30 mouse cellular contexts compared by ENCODE assay signal in the genomic region with DNA sequence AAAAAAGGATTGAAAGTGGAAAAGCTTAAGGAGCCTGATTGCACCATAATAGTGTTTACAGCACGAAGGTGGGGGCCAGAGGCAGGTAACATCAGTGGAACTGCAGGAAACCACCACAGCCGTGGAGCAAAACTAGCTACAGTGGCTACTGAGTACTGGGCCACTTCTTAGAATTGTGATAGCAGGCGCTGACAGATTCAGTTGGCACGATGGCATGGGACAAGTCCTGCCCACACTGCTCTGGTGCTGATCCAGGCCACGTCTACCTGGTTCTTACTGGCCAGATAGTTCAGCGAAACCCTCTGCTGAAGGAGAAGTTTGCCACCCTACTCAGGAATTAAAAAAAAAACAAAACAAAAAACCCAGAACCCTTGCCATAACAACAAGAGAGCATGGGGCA. TPM values are rescaled to one million over a fixed set of nuclear protein-coding genes. Genes with fewer than 3 reads are reported as not detected.
A peak's percentile ranks its signal among the peaks of the same experiment; 100 is the strongest.
DNase-seq lines count a peak whose midpoint lies in the region; ATAC-seq and TF ChIP-seq lines count a peak whose summit lies in the region.
"Had no signal": no experiment of that assay in that cellular context is flagged by ENCODE, and none has a peak within 500 bp of the region (broad histone marks: within the 10 kb centered on the region; RNA-seq: fewer than 3 reads in every experiment).

No protein-coding gene starts in this region.

- peak; percentile 44 to 56 for DNase-seq in heart, adult 18-20 months
- no peak for DNase-seq in heart, embryonic 10.5 days (ENCODE audit: low spot score)
- no peak for DNase-seq in heart, postnatal 36 days
- peak; percentile 27 for DNase-seq in heart, postnatal 4 days
- no peak for DNase-seq in lung, postnatal 0 days (ENCODE audit: low spot score)
- DNase-seq: adrenal gland, postnatal 10 days; adrenal gland, postnatal 36 days; B cell, adult 2 months; cerebellum, adult 18-20 months; cerebellum, adult 9-10 months; cerebellum, postnatal 14 days; gastrocnemius, postnatal 25 days; kidney, adult 11 months; kidney, adult 8-10 months had no signal

- no peak overlapping the region for H3K4me2 ChIP-seq in heart, embryonic 11.5 days
- no peak overlapping the region for H3K4me2 ChIP-seq in lung, postnatal 0 days (replicated peaks; ENCODE audit: low read depth, low read length)
- H3K4me2 ChIP-seq: embryonic facial prominence, embryonic 12.5 days; embryonic facial prominence, embryonic 15.5 days; hindbrain, embryonic 12.5 days; hindbrain, embryonic 15.5 days; kidney, embryonic 15.5 days had no signal

- TF ChIP-seq EP300 in lung, postnatal 0 days (IDR thresholded peaks at IDR 0.05), result no peak

- ATAC-seq in heart, embryonic 11.5 days (replicated peaks; ENCODE audit: insufficient number of reproducible peaks, low FRiP score, low TSS enrichment), result no peak
- ATAC-seq in lung, postnatal 0 days, result no peak
- ATAC-seq: forebrain, embryonic 14.5 days; Patski had no signal

- peaks cover 42% of the 10 kb centered on the region for H3K4me1 ChIP-seq in heart, embryonic 11.5 days (ENCODE audit: control insufficient read depth, insufficient read depth, low read length)
- H3K4me1 ChIP-seq in heart, embryonic 10.5 days, result peaks cover 59% of the 10 kb centered on the region
- no peaks in the 10 kb centered on the region; the same call in 1 of the 2 replicates for H3K4me1 ChIP-seq in lung, postnatal 0 days (ENCODE audit: insufficient read depth, low read depth, low read length)
- H3K4me1 ChIP-seq: kidney, embryonic 15.5 days had no signal

- no peaks in the 10 kb centered on the region for H3K36me3 ChIP-seq in heart, embryonic 11.5 days (ENCODE audit: control insufficient read depth, insufficient read depth, low read length)
- H3K36me3 ChIP-seq in heart, embryonic 10.5 days, result no peaks in the 10 kb centered on the region
- no peaks in the 10 kb centered on the region for H3K36me3 ChIP-seq in lung, postnatal 0 days (ENCODE audit: insufficient read depth, low read length)
- H3K36me3 ChIP-seq: embryonic facial prominence, embryonic 12.5 days; embryonic facial prominence, embryonic 15.5 days; G1E; hindbrain, embryonic 12.5 days; hindbrain, embryonic 15.5 days; kidney, embryonic 15.5 days had no signal

- TF ChIP-seq CTCF in lung, postnatal 0 days (IDR thresholded peaks at IDR 0.05), result no peak

- H3K27me3 ChIP-seq in heart, embryonic 11.5 days (ENCODE audit: control insufficient read depth, insufficient read depth, low read length), result no peaks in the 10 kb centered on the region
- no peaks in the 10 kb centered on the region for H3K27me3 ChIP-seq in heart, embryonic 10.5 days (ENCODE audit: insufficient read depth, poor library complexity, severe bottlenecking)
- H3K27me3 ChIP-seq in lung, postnatal 0 days (replicated peaks; ENCODE audit: insufficient read depth, low read length), result no peaks in the 10 kb centered on the region; the same call in 1 of the 2 replicates
- H3K27me3 ChIP-seq: CH12.LX; embryonic facial prominence, embryonic 12.5 days; embryonic facial prominence, embryonic 15.5 days; hindbrain, embryonic 12.5 days; hindbrain, embryonic 15.5 days; kidney, embryonic 15.5 days; Patski had no signal

- intact Hi-C loops in heart, postnatal 36 days (cut with DNase I), result loop anchor here (5.0 kb wide), 1 partner anchor 167 kb away; no protein-coding TSS in a partner anchor

- H3K9me3 ChIP-seq in heart, embryonic 11.5 days (replicated peaks; ENCODE audit: control insufficient read depth, low read length), result no peaks in the 10 kb centered on the region
- no peaks in the 10 kb centered on the region for H3K9me3 ChIP-seq in heart, embryonic 10.5 days
- H3K9me3 ChIP-seq in lung, postnatal 0 days (ENCODE audit: low read length), result no peaks in the 10 kb centered on the region
- H3K9me3 ChIP-seq: embryonic facial prominence, embryonic 12.5 days; embryonic facial prominence, embryonic 15.5 days; G1E; hindbrain, embryonic 12.5 days; hindbrain, embryonic 15.5 days; kidney, embryonic 15.5 days had no signal

- H3K4me3 ChIP-seq in heart, embryonic 11.5 days (ENCODE audit: low read depth, low read length), result no peak overlapping the region
- no peak overlapping the region for H3K4me3 ChIP-seq in heart, embryonic 10.5 days
- H3K4me3 ChIP-seq in lung, postnatal 0 days (ENCODE audit: low read depth, low read length), result no peak overlapping the region
- H3K4me3 ChIP-seq: embryonic facial prominence, embryonic 12.5 days; embryonic facial prominence, embryonic 15.5 days; hindbrain, embryonic 12.5 days; hindbrain, embryonic 15.5 days; kidney, embryonic 15.5 days had no signal

- no peak overlapping the region for H3K9ac ChIP-seq in heart, embryonic 11.5 days (ENCODE audit: low read depth, low read length)
- no peak overlapping the region for H3K9ac ChIP-seq in lung, postnatal 0 days (replicated peaks; ENCODE audit: low read depth)
- H3K9ac ChIP-seq: embryonic facial prominence, embryonic 12.5 days; embryonic facial prominence, embryonic 15.5 days; hindbrain, embryonic 12.5 days; hindbrain, embryonic 15.5 days; kidney, embryonic 15.5 days had no signal

- 55% methylated on average over 6 of the region's 6 CpGs for WGBS in heart, embryonic 11.5 days (ENCODE audit: insufficient replicate concordance)
- WGBS in heart, embryonic 10.5 days, result 64% methylated on average over 6 of the region's 6 CpGs
- WGBS in lung, postnatal 0 days, result 75% methylated on average over 6 of the region's 6 CpGs

- H3K27ac ChIP-seq in heart, embryonic 11.5 days (ENCODE audit: low read depth, low read length), result no peak overlapping the region
- peak overlapping the region; percentile 42; the same call in 1 of the 2 replicates for H3K27ac ChIP-seq in heart, embryonic 10.5 days
- no peak overlapping the region for H3K27ac ChIP-seq in lung, postnatal 0 days (ENCODE audit: low read length)
- H3K27ac ChIP-seq: embryonic facial prominence, embryonic 12.5 days; embryonic facial prominence, embryonic 15.5 days; hindbrain, embryonic 12.5 days; hindbrain, embryonic 15.5 days; kidney, embryonic 15.5 days had no signal

RNA-seq across cellular contexts. Expression of gene Casq2, which starts 21.6 kb away (rescaled TPM):
- 100 to 1,000 TPM; 895 to 982 TPM for total RNA-seq in heart, adult 18-20 months (2021)
- 33.8 and 39.7 TPM in 2 replicates for polyA plus RNA-seq in heart, embryonic 11.5 days (2014; fragmentation: Nextera tagmentation; extraction: Ambion mirVana)
- polyA plus RNA-seq in heart, embryonic 10.5 days (2016; fragmentation: Nextera tagmentation; extraction: Ambion mirVana), result 5.6 and 19.8 TPM in 2 replicates
- total RNA-seq in heart, postnatal 36 days (2021), result 1,000 to 10,000 TPM in 1 of 2 experiments, 100 to 1,000 TPM in 1; 876 to 1,038 TPM
- total RNA-seq in heart, postnatal 4 days (2021), result 100 to 1,000 TPM; 914 to 961 TPM
- polyA plus RNA-seq in lung, postnatal 0 days (2015; fragmentation: Nextera tagmentation; extraction: Ambion mirVana), result 7.0 and 9.0 TPM in 2 replicates
- total RNA-seq: CH12.LX; hematopoietic stem cell, adult 5-6 weeks had no signal
- polyA plus RNA-seq: forebrain, embryonic 11.5 days; G1E had no signal

RNA-seq across cellular contexts. Expression of gene Nhlh2, which starts 54.7 kb away (rescaled TPM):
- not detected for total RNA-seq in heart, adult 18-20 months (2021)
- 0.06 and 0.25 TPM in 2 replicates for polyA plus RNA-seq in heart, embryonic 11.5 days (2014; fragmentation: Nextera tagmentation; extraction: Ambion mirVana)
- polyA plus RNA-seq in heart, embryonic 10.5 days (2016; fragmentation: Nextera tagmentation; extraction: Ambion mirVana), result 0.27 and 0.57 TPM in 2 replicates
- total RNA-seq in heart, postnatal 36 days (2021), result not detected
- total RNA-seq in heart, postnatal 4 days (2021), result not detected
- polyA plus RNA-seq in lung, postnatal 0 days (2015; fragmentation: Nextera tagmentation; extraction: Ambion mirVana), result not detected in 2 replicates
- total RNA-seq: adrenal gland, adult 18-20 months; adrenal gland, postnatal 36 days; CH12.LX; gastrocnemius, adult 8-10 months; gastrocnemius, postnatal 25 days; hematopoietic stem cell, adult 5-6 weeks had no signal
- polyA plus RNA-seq: G1E; gonadal fat pad, adult 2 months; heart, embryonic 14.5 days; kidney, embryonic 15.5 days; Patski had no signal

Comparison
In these comparisons a context has a peak if more than half of its experiments do, and no peak if none do; other contexts are left out.
1. DNase-seq: peak in heart, adult 18-20 months (2 of 2) and heart, postnatal 4 days (single experiment); none in heart, embryonic 10.5 days (single experiment), heart, postnatal 36 days (0 of 2) and lung, postnatal 0 days (single experiment).